Mouse (Mus musculus) activated CD4-positive, CD25-positive, alpha-beta regulatory T cell, adult 4 months (primary cell): ENCODE results near the gene Pkp1. TPM values are rescaled to one million over a fixed set of nuclear protein-coding genes. Genes with fewer than 3 reads are reported as not detected.

Experiments used
- ATAC-seq: one replicate; pipeline ENCODE4 v1.8.0; 2017
- polyA plus RNA-seq, 2 experiments: library from polyadenylated mRNA; unstranded; fragments of 100-300 nt; shearing (Covaris generic); gene quantifications; one replicate each; pipeline ENCODE4 v1.2.1; 2017

The Pkp1 gene
- polyA plus RNA-seq: not detected

- ATAC-seq: no peak
Observed at GRCm38 (mm10) chr1:135918644-135919407, at the start of gene Pkp1. Gene Pkp1, minus strand, starts transcription at chr1:135919207.

- no peak for ATAC-seq
Observed at GRCm38 (mm10) chr1:135967739-135968138, 48.7 kb upstream of the Pkp1 start.

GRCm38 (mm10) chr1:135964561-135964960 lies 45.6 kb upstream of the Pkp1 start:
- no peak for ATAC-seq

GRCm38 (mm10) chr1:135963177-135963576 lies 44.2 kb upstream of the Pkp1 start:
- ATAC-seq: no peak

- ATAC-seq: no peak
Observed at GRCm38 (mm10) chr1:135958483-135958882, 39.5 kb upstream of the Pkp1 start.

GRCm38 (mm10) chr1:135948871-135949270 lies 29.9 kb upstream of the Pkp1 start:
- ATAC-seq: no peak

GRCm38 (mm10) chr1:135946247-135946646 lies 27.2 kb upstream of the Pkp1 start:
- no peak for ATAC-seq

GRCm38 (mm10) chr1:135945711-135946110 lies 26.7 kb upstream of the Pkp1 start:
- ATAC-seq: no peak

GRCm38 (mm10) chr1:135944526-135945259 lies 25.7 kb upstream of the Pkp1 start:
- no peak for ATAC-seq

GRCm38 (mm10) chr1:135943713-135944112 lies 24.7 kb upstream of the Pkp1 start:
- no peak for ATAC-seq

GRCm38 (mm10) chr1:135942116-135942515 lies 23.1 kb upstream of the Pkp1 start:
- ATAC-seq: no peak

GRCm38 (mm10) chr1:135941259-135942006 lies 22.4 kb upstream of the Pkp1 start:
- ATAC-seq: no peak

- no peak for ATAC-seq
Observed at GRCm38 (mm10) chr1:135936091-135936490, 17.1 kb upstream of the Pkp1 start.

GRCm38 (mm10) chr1:135933704-135934293 lies 14.8 kb upstream of the Pkp1 start:
- ATAC-seq: no peak

GRCm38 (mm10) chr1:135929876-135930275 lies 10.9 kb upstream of the Pkp1 start:
- ATAC-seq: no peak

- no peak for ATAC-seq
Observed at GRCm38 (mm10) chr1:135925848-135926247, 6.8 kb upstream of the Pkp1 start.

- no peak for ATAC-seq
Observed at GRCm38 (mm10) chr1:135924377-135924994, 5.5 kb upstream of the Pkp1 start.

- ATAC-seq: no peak
Observed at GRCm38 (mm10) chr1:135923229-135923628, 4.2 kb upstream of the Pkp1 start.

- ATAC-seq: no peak
Observed at GRCm38 (mm10) chr1:135917206-135917605, 1.8 kb downstream of the Pkp1 start.

GRCm38 (mm10) chr1:135916486-135917058 lies 2.4 kb downstream of the Pkp1 start:
- ATAC-seq: no peak

GRCm38 (mm10) chr1:135913657-135914056 lies 5.3 kb downstream of the Pkp1 start:
- ATAC-seq: no peak

- ATAC-seq: no peak
Observed at GRCm38 (mm10) chr1:135909381-135909780, 9.6 kb downstream of the Pkp1 start.
